Mouse (Mus musculus): ENCODE measurements around the gene Wdhd1. TPM values are rescaled to one million over a fixed set of nuclear protein-coding genes. Genes with fewer than 3 reads are reported as not detected.

Gene Wdhd1
- total and polyA plus RNA-seq, 3 experiments: 37.1 to 81.0 (median 61.4) TPM

- TF ChIP-seq ELF1 (IDR thresholded peaks at IDR 0.05; ENCODE audit: low read depth, low read length) (no peak), PAX5 (IDR thresholded peaks at IDR 0.05; ENCODE audit: low read length) (no peak), MAZ (IDR thresholded peaks at IDR 0.05; ENCODE audit: low read depth, low read length) (no peak), NRF1 (IDR thresholded peaks at IDR 0.05; ENCODE audit: low read depth, low read length) (no peak), MXI1 (IDR thresholded peaks at IDR 0.05; ENCODE audit: low read depth, low read length) (no peak)
Observed at GRCm38 (mm10) chr14:47208564-47209493, 67.8 kb downstream of the Wdhd1 start.

GRCm38 (mm10) chr14:47206601-47207000 lies 70.1 kb downstream of the Wdhd1 start:
- Histone ChIP-seq H3K36me3 (replicated peaks in 1 of 2; ENCODE audit: control insufficient read depth in 1 of 2, insufficient read depth in 1 of 2, low read length in 1 of 2) (no peaks in the 10 kb centered on the region), H3K4me3 (replicated peaks in 1 of 3; ENCODE audit: low read depth in 2 of 3, low read length in 2 of 3, poor library complexity in 1 of 3) (no peak overlapping the region), H3K4me2 (ENCODE audit: insufficient read depth, low read depth, poor library complexity, severe bottlenecking) (no peak overlapping the region), H3K9me3 (replicated peaks; ENCODE audit: low read length) (no peaks in the 10 kb centered on the region), H3K27ac (ENCODE audit: insufficient read depth, low read depth) (no peak overlapping the region), H3K4me1 (ENCODE audit: control insufficient read depth in 1 of 2, insufficient read depth in 2 of 2) (peaks cover 0 to 3% of the 10 kb centered on the region in 2 experiments; a peak in 1 of 4 replicates), H3K27me3 (replicated peaks) (no peaks in the 10 kb centered on the region), H3K9ac (ENCODE audit: insufficient read depth, low read depth) (no peak overlapping the region), H3K79me2 (replicated peaks; ENCODE audit: control insufficient read depth, extremely low read depth, insufficient read depth, poor library complexity, severe bottlenecking) (no peaks in the 10 kb centered on the region)
- DNase-seq (ENCODE audit: extremely low read depth): no peak
- dilution Hi-C loops (cut with MboI; ENCODE audit: extremely low pct_ligation_motif_present, extremely low pct_unique_long_range_greater_than_20kb, low sequenced_read_pairs) (no loop called here), in situ Hi-C loops (cut with MboI; ENCODE audit: low pct_ligation_motif_present, low pct_unique_long_range_greater_than_20kb, low sequenced_read_pairs) (no loop called here)
- TF ChIP-seq USF2 (conservative IDR thresholded peaks at IDR 0.05; ENCODE audit: low read depth, low read length): no peak

More at GRCm38 (mm10) chr14:47208564-47209493, 67.8 kb downstream of the Wdhd1 start:
- Histone ChIP-seq H3K4me1 (ENCODE audit: control insufficient read depth in 1 of 2, insufficient read depth in 2 of 2) (peaks cover 0 to 3% of the 10 kb centered on the region in 2 experiments; a peak in 1 of 4 replicates), H3K36me3 (replicated peaks in 1 of 2; ENCODE audit: control insufficient read depth in 1 of 2, insufficient read depth in 1 of 2, low read length in 1 of 2) (no peaks in the 10 kb centered on the region), H3K27ac (ENCODE audit: insufficient read depth, low read depth) (no peak overlapping the region), H3K4me3 (replicated peaks in 1 of 3; ENCODE audit: low read depth in 2 of 3, low read length in 2 of 3, poor library complexity in 1 of 3) (no peak overlapping the region), H3K9ac (ENCODE audit: insufficient read depth, low read depth) (no peak overlapping the region), H3K79me2 (replicated peaks; ENCODE audit: control insufficient read depth, extremely low read depth, insufficient read depth, poor library complexity, severe bottlenecking) (no peaks in the 10 kb centered on the region), H3K27me3 (replicated peaks) (no peaks in the 10 kb centered on the region), H3K9me3 (replicated peaks; ENCODE audit: low read length) (no peaks in the 10 kb centered on the region), H3K4me2 (ENCODE audit: insufficient read depth, low read depth, poor library complexity, severe bottlenecking) (no peak overlapping the region)
- in situ Hi-C loops (cut with MboI; ENCODE audit: low pct_ligation_motif_present, low pct_unique_long_range_greater_than_20kb, low sequenced_read_pairs): no loop called here
- no peak for DNase-seq (ENCODE audit: extremely low read depth)
- dilution Hi-C loops (cut with MboI; ENCODE audit: extremely low pct_ligation_motif_present, extremely low pct_unique_long_range_greater_than_20kb, low sequenced_read_pairs): no loop called here

GRCm38 (mm10) chr14:47205270-47205972 lies 71.2 kb downstream of the Wdhd1 start:
- Histone ChIP-seq H3K4me1 (ENCODE audit: control insufficient read depth in 1 of 2, insufficient read depth in 2 of 2) (peaks cover 0 to 3% of the 10 kb centered on the region in 2 experiments; a peak in 1 of 4 replicates), H3K27ac (ENCODE audit: insufficient read depth, low read depth) (no peak overlapping the region), H3K4me2 (ENCODE audit: insufficient read depth, low read depth, poor library complexity, severe bottlenecking) (no peak overlapping the region), H3K27me3 (replicated peaks) (no peaks in the 10 kb centered on the region), H3K79me2 (replicated peaks; ENCODE audit: control insufficient read depth, extremely low read depth, insufficient read depth, poor library complexity, severe bottlenecking) (no peaks in the 10 kb centered on the region), H3K9ac (ENCODE audit: insufficient read depth, low read depth) (no peak overlapping the region), H3K9me3 (replicated peaks; ENCODE audit: low read length) (no peaks in the 10 kb centered on the region), H3K36me3 (replicated peaks in 1 of 2; ENCODE audit: control insufficient read depth in 1 of 2, insufficient read depth in 1 of 2, low read length in 1 of 2) (no peaks in the 10 kb centered on the region), H3K4me3 (replicated peaks in 1 of 3; ENCODE audit: low read depth in 2 of 3, low read length in 2 of 3, poor library complexity in 1 of 3) (no peak overlapping the region)
- dilution Hi-C loops (cut with MboI; ENCODE audit: extremely low pct_ligation_motif_present, extremely low pct_unique_long_range_greater_than_20kb, low sequenced_read_pairs): no loop called here
- no peak for DNase-seq (ENCODE audit: extremely low read depth)
- in situ Hi-C loops (cut with MboI; ENCODE audit: low pct_ligation_motif_present, low pct_unique_long_range_greater_than_20kb, low sequenced_read_pairs): no loop called here
- TF ChIP-seq NELFE (IDR thresholded peaks at IDR 0.05; ENCODE audit: low read depth, low read length) (no peak), MXI1 (IDR thresholded peaks at IDR 0.05; ENCODE audit: low read depth, low read length) (no peak), E2F4 (IDR thresholded peaks at IDR 0.05; ENCODE audit: insufficient replicate concordance, low read depth, low read length) (no peak), BHLHE40 (IDR thresholded peaks at IDR 0.05; ENCODE audit: low read depth, low read length) (no peak), RCOR1 (conservative IDR thresholded peaks at IDR 0.05; ENCODE audit: low read depth, low read length) (no peak), EP300 (IDR thresholded peaks at IDR 0.05; ENCODE audit: low read length) (no peak)

Data from CH12.LX (cell line).